Mouse (Mus musculus) intestine, embryonic 15.5 days (tissue): ENCODE measurements around the gene Ccdc96. TPM values are rescaled to one million over a fixed set of nuclear protein-coding genes. Genes with fewer than 3 reads are reported as not detected.

Experiments
- ATAC-seq: fragments of 200-750 bp; cut with Nextera tagmentation; 2 replicates; pipeline ENCODE4 v1.8.0; 2017; ENCODE audit warnings: moderate TSS enrichment, moderate library complexity
- H3K27ac ChIP-seq: fragments of 300-500 bp; sonication (generic); 2 replicates; pipeline ENCODE4 v1.5.1; 2015; ENCODE audit warnings: mild to moderate bottlenecking, inconsistent platforms
- H3K27me3 ChIP-seq: fragments of 300-500 bp; sonication (generic); replicated peaks from 2 replicates; pipeline ENCODE4 v1.6.1; 2015; ENCODE audit warnings: inconsistent platforms
- H3K36me3 ChIP-seq: fragments of 300-500 bp; sonication (generic); 2 replicates; pipeline ENCODE4 v1.6.1; 2015; ENCODE audit warnings: inconsistent platforms
- H3K4me1 ChIP-seq: fragments of 300-500 bp; sonication (generic); replicated peaks from 2 replicates; pipeline ENCODE4 v1.6.1; 2015; ENCODE audit warnings: inconsistent platforms
- H3K4me2 ChIP-seq: fragments of 300-500 bp; sonication (generic); replicated peaks from 2 replicates; pipeline ENCODE4 v1.6.1; 2015; ENCODE audit warnings: mild to moderate bottlenecking, inconsistent platforms
- H3K4me3 ChIP-seq: fragments of 300-500 bp; sonication (generic); replicated peaks from 2 replicates; pipeline ENCODE4 v1.5.1; 2015; ENCODE audit warnings: inconsistent platforms
- H3K9ac ChIP-seq: fragments of 300-500 bp; sonication (generic); 2 replicates; pipeline ENCODE4 v1.6.1; 2015; ENCODE audit warnings: inconsistent platforms
- H3K9me3 ChIP-seq: fragments of 300-500 bp; sonication (generic); 2 replicates; pipeline ENCODE4 v1.6.1; 2016; ENCODE audit warnings: inconsistent platforms
- WGBS: fragments of 180-500 bp; shearing (Covaris S2); methylation state at CpG from one replicate; pipeline ENCODE4 v1.1.7; 2015; 5-methylcytosine and 5-hydroxymethylcytosine counted together
- polyA plus RNA-seq: library from polyadenylated mRNA; unstranded; fragments of >200 nt; fragmentation: Nextera tagmentation; extraction: Ambion mirVana; gene quantifications from 2 replicates; pipeline ENCODE4 v1.2.1, GENCODE M21; 2015

Ccdc96 gene
- polyA plus RNA-seq, 1 experiment from 2014 or later, result 0.19 TPM

DNA sequence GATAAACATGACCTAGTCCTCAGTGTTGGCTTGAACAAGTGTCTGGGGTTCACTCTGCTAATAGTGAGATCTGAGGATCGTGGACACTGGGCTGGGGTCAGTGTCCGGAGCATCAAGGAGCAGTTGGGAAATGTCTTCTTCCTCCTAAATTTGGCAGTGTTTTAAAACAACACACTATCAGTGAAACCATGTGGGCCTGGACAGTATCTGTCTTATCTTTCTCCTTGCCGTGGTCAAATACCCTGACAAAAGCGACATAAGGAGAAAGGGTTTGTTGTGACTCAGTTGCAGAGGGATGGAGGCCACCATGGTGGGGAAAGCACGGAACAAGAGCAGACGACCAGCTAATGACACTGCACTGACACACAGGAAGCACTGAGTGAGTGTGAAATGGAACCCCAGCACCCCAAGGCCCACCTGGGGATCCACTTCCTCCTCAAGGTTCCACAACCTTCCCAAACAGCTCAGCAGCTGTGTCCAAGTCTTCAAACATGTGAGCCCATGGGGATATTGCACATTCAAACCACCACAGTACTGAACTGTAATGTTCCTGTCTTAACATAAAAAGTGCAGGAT, 50.2 kb downstream of the Ccdc96 start:
- 73% methylated on average over 6 of the region's 6 CpGs for WGBS
- H3K9me3 ChIP-seq, result no peaks in the 10 kb centered on the region
- no peaks in the 10 kb centered on the region for H3K36me3 ChIP-seq
- H3K4me3 ChIP-seq, result no peak overlapping the region
- no peak overlapping the region for H3K27ac ChIP-seq
- H3K27me3 ChIP-seq, result no peaks in the 10 kb centered on the region
- no peak overlapping the region for H3K4me2 ChIP-seq
- no peak for ATAC-seq
- H3K4me1 ChIP-seq, result peaks cover 5% of the 10 kb centered on the region
- H3K9ac ChIP-seq, result no peak overlapping the region

DNA sequence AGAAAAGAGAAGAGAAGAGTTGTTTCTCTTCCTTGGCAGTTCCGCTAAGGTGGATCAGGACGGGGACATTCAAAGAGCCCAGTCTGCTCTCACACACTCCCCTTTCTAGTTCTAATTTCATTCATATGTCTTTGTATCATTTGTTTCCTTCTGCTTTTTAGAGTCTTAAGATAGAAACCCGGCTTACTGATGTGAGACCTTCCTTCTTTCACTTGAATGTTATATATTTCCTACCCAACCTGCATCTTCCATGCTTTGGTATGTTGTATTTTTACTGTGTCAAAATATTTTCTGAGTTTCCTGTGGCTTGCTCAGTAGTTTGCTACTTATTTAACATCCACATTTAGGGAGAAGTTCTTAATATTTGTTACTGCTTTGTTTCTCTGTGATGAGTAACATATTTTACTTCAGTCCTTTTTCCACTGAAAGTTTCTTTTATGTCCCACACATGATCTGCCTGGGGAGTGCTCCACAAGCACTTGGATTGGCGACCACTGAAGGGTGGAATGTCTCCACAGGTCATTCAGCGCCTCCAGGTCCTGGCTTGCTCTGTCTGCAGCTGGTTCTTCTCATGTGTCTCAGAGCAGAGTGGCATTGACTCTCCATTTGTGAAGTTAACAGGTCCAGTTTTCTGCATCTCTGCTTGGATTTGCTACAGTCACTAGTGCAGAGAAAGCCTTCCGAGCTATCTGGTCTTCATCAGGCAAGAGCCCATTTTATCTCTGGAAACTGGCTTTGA, 51.2 kb downstream of the Ccdc96 start:
- Histone ChIP-seq H3K36me3 (no peaks in the 10 kb centered on the region), H3K4me1 (peaks cover 2% of the 10 kb centered on the region; the same call in 1 of the 2 replicates), H3K9me3 (no peaks in the 10 kb centered on the region), H3K4me2 (no peak overlapping the region), H3K27me3 (no peaks in the 10 kb centered on the region), H3K4me3 (no peak overlapping the region), H3K9ac (no peak overlapping the region), H3K27ac (no peak overlapping the region)
- 73% methylated on average over 6 of the region's 6 CpGs for WGBS
- no peak for ATAC-seq

DNA sequence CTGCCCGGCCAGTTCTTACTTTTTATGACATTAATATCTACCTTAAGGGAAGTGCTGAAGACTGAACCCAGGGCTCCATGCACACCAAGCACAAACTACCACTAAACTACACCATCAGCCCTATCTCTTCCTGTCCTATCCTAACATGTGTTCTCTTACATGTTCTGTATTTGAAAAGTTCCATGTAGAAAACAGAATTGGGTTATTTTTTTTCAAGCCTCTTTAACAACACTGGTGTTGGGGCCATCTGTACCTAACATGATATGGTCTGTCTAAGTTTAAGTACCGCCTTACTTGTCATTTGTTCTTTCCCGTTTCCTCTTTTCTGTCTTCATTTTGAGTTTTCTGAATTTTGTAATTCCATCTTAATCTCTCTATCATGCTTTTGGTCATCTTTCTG, 52.0 kb downstream of the Ccdc96 start:
- no peaks in the 10 kb centered on the region for H3K27me3 ChIP-seq
- no peak overlapping the region for H3K4me3 ChIP-seq
- no peak overlapping the region for H3K9ac ChIP-seq
- H3K4me1 ChIP-seq, result peaks cover 2% of the 10 kb centered on the region; the same call in 1 of the 2 replicates
- ATAC-seq, result no peak
- no peak overlapping the region for H3K4me2 ChIP-seq
- H3K9me3 ChIP-seq, result no peaks in the 10 kb centered on the region
- 92% methylated on average over 3 of the region's 3 CpGs for WGBS
- H3K36me3 ChIP-seq, result no peaks in the 10 kb centered on the region
- H3K27ac ChIP-seq, result no peak overlapping the region

Other genes with a start within 250 kb of the Ccdc96 start
- 9.6 and 10.8 TPM in 2 replicates for gene Sorcs2, start 86.4 kb upstream of the Ccdc96 start, polyA plus RNA-seq
- 71.7 and 72.7 TPM in 2 replicates for gene Grpel1, start 19.6 kb upstream of the Ccdc96 start, polyA plus RNA-seq
- 1.8 and 1.9 TPM in 2 replicates for gene Tada2b, start 303 bp upstream of the Ccdc96 start, polyA plus RNA-seq
- gene Tbc1d14, start 108.7 kb downstream of the Ccdc96 start, polyA plus RNA-seq, result 30.0 and 30.3 TPM in 2 replicates
- 15.6 and 16.7 TPM in 2 replicates for gene D5Ertd579e, start 211.4 kb downstream of the Ccdc96 start, polyA plus RNA-seq